Mouse (Mus musculus) testis, adult 10 weeks (tissue): ENCODE results near the gene Zfp987. TPM values are rescaled to one million over a fixed set of nuclear protein-coding genes. Genes with fewer than 3 reads are reported as not detected.

ENCODE experiments used
- polyA plus RNA-seq: library from polyadenylated mRNA; stranded (reverse); fragments of 350-450 nt; fragmentation: Illumina TruSeq; extraction: RNeasy Lipid Tissue Mini Kit (QIAGEN cat#74804); gene quantifications from one replicate; pipeline ENCODE4 v1.2.3, GENCODE M21; 2014; ENCODE audit warnings: low read depth, low replicate concordance

Zfp987 gene
- 1.4 TPM for polyA plus RNA-seq

DNA sequence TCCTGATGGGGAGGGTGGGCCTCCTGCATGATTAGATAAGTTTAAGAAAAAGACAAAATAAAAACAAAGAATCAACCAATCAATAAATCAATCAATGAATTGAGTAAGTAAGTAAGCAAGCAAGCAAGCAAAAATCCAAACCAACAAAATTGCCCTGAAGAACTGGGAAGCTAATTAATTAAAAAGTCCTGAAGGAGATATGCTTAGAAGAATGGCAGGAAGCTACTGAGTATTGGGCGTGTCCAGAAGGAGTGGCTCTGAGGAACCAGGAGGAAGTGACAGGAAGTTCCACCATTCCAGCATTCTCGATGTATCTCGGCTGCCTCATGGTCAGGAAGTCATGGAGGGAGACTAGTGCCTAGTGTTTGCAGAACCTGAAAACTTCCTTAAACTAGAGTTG lies at the start of gene Zfp987:
Gene Zfp987, plus strand, starts transcription at position 301 of the 400 bp plus-strand sequence.

GRCm38 (mm10) chr4:146156524-146156923 lies 59.4 kb downstream of the Zfp987 start, which contains the start of gene Zfp600:
Zfp600 (plus strand) TSS chr4:146156824.

Other genes starting within 250 kb of the Zfp987 start
- 1.8 TPM for gene Zfp986, start 228.5 kb upstream of the Zfp987 start, polyA plus RNA-seq
- gene Zfp600, start 59.5 kb downstream of the Zfp987 start, polyA plus RNA-seq = 0.66 TPM